Mouse (Mus musculus) frontal cortex, postnatal 10 days (tissue): Measurements from ENCODE around the gene Apba1.
A peak's percentile ranks its signal among the peaks of the same experiment; 100 is the strongest.

Experiments
- DNase-seq, 2 experiments: peaks; one replicate each; pipeline ENCODE4 v3.0.0; 2022; ENCODE audit warnings: low spot score in 2 of 2, mixed read lengths in 1 of 2

Apba1 gene

DNA sequence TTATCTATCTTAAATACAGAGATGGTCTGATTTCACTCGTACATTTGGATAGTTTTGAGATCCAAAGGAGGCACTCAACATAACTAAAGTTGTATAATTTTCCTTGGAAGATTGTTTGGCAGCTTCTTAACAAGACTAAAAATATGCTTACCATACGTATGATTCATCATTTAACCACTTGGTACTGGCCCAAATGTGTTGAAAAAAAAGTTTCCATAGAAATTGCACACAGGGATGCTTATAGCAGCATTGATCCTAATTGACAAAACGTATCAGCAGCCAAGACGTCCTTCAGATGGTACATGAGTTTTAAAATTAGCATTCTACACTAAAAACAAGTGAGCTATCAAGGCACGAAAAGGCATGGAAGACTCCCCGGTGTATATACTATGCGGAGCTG, 108.9 kb downstream of the Apba1 start:
- DNase-seq: no peak

DNA sequence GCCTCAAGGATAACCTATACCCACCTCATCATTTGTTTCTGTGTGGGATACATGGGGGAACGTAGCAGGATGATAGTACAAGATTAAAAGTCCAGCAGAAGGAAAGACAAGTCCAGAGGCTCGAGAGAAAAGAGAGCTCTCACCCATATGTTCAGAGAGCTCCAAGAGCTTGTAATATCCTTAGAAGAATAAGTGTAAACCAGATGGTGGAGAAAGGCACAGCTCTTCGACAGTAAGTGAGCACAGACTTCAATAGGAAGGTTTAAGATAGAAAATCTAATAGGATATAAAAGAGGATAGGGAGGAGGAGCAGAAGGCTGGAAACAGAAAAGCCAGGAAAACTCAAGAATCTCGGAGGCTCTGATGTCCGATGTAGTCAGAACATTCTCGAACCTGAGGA, 115.8 kb downstream of the Apba1 start:
- no peak for DNase-seq

DNA sequence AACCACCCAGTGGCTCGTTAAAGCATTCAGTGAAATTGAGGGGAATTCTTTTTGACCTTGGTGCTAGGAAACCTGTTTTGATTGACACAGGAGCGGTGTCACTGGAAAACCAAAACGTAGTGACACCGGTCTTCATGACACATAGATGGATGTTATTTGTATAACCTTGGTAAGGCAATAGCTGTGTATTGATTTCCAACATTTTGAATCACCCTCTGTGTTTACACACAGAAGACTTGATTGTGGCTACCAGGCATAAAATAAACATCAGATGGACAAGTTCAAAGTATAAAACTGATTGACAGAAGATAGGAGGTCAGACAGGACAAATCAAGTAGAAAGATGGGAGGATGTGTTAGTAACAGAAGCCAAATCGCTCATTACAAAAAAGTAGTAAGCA, 117.1 kb downstream of the Apba1 start:
- no peak for DNase-seq

DNA sequence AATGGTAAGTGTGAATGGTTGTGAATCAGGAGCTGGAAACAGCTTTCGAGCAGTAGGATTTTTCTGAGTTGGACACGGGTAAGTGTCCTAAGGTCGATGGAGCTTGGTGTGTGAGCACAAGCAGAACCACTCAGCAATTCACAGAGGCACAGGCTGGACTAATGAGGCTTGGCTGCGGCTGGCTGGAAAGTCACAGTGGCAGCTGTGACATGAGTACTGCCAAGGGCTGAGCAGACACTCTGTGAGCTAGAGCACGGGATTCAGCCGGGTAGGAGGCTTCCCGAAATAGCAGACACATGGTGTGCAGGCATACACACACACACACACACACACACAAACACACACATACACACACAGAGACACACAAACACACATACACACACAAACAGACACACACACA, 121.2 kb downstream of the Apba1 start:
- peak in 1 of 2 experiments; percentile 56 for DNase-seq

DNA sequence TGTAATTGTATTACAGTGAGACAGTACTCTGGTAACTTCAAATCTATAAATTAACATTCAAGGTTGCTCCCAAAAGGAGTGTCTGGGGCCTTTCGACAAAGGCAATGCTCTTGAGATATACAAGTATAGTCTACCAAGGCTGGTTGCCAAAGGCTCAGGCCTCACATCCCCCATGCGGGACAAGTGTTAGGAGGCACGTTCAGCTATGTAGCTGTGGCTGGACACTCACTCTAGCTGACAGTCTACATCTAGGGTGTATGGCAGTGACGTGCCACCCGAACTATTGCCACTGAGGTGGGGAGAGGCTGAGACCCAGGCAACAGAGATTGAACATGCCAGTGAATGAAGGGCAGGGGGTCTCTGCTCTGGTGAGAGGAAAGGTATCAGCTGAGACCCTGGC, 127.5 kb downstream of the Apba1 start:
- no peak for DNase-seq

DNA sequence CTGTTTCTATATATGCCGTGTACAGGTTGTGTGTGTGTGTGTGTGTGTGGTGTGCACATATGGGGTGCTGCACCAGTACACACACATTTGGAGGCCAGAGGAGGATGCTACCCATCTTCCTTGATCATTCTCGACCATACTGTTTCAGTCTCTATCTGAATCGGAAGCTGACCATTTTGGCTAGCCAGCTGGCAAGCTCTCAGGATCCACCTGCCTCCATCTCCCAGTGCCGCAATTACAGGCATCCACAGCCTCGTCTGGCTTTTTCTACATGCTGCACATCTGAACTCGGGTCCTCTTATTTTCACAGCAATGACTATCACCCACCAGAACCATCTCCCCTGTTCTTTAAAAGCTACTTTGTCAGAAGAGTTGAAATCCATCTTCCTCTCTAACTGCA, 132.7 kb downstream of the Apba1 start:
- no peak for DNase-seq

DNA sequence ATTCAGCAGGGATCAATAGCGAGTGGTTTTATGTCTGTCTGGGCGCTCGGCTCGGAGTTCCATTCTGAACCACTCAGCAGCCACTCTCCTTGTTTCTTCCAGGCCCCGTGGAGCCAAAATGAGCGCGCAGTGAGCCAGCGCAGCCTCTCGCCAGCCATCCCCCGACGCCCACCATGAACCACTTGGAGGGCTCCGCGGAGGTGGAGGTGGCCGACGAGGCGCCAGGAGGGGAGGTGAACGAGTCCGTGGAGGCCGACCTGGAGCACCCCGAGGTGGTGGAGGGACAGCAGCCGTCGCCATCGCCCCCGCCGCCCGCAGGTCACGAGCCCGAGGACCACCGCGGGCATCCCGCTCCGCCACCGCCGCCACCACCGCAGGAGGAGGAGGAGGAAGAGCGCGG, 133.9 kb downstream of the Apba1 start:
- peak in 1 of 2 experiments; percentile 22 for DNase-seq

DNA sequence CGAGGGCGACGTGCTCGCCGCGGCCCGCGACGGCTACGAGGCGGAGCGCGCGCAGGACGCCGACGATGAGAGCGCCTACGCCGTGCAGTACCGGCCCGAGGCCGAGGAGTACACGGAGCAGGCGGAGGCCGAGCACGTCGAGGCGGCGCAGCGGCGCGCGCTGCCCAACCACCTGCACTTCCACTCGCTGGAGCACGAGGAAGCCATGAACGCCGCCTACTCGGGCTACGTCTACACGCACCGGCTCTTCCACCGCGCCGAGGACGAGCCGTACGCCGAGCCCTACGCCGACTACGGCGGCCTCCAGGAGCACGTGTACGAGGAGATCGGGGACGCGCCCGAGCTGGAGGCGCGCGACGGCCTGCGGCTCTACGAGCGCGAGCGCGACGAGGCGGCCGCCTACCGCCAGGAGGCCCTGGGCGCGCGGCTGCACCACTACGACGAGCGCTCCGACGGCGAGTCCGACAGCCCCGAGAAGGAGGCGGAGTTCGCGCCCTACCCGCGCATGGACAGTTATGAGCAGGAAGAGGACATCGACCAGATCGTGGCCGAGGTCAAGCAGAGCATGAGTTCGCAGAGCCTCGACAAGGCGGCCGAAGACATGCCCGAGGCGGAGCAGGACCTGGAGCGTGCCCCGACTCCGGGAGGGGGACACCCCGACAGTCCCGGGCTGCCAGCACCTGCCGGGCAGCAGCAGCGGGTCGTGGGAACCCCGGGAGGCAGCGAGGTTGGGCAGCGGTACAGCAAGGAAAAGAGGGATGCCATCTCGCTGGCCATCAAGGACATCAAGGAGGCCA, 134.6 kb downstream of the Apba1 start:
- DNase-seq: peak; percentile 45 to 60

DNA sequence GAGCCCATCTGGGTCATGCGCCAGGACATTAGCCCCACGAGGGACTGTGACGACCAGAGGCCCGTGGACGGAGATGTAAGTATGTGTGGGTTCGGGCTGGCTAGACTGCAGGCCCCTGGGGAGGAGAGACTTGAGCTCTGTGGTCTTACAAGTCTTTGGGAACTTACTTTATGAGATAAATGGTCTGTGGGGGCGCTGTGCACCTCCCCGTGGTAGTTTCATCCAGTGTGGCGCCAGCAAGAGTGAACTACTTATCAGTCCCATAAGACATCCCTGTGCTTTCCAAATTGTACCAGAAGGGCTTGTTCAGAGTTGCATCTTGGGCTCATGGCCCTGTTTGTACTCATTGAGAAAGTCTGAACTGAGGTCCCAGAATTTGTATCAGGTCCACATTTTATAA, 135.3 kb downstream of the Apba1 start:
- DNase-seq: no peak

DNA sequence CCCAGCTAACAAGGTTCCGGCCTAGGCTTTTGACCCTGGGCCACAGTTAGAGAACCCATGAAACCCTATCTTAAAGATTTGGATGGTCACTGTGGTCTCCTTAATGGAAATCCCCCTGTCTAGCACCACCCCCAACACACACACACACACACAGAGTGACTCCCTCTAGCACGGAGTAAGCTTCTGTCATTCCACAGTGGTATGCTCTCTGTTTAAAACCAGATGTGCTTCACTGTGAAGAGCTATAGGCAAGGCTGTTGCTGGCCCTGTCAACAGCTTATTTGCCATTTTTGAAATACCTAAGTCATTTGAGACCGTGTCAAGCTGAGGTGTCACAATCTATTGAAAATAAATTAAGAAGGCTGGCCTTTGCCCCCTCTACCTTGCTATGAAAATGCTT, 136.1 kb downstream of the Apba1 start:
- DNase-seq: no peak

DNA sequence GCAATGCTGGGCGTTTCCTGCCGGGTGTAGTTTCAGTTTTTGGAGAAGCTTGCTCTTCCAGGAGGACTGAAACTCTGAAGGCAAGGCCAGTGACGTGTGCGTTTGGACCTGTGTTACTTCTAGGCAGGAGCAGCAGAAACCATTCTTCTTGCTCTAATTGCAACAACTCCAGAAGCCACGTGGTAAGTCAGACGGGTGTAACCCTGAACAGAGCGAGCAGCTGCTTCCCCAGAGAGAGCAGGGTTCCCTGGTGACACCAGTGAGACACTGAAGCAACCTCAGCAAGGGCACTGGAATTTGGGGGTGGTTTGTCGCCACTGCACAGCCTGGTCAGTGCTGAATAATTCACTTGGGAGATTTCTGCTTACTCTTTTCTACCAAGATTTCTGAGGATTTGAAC, 138.2 kb downstream of the Apba1 start:
- no peak for DNase-seq

DNA sequence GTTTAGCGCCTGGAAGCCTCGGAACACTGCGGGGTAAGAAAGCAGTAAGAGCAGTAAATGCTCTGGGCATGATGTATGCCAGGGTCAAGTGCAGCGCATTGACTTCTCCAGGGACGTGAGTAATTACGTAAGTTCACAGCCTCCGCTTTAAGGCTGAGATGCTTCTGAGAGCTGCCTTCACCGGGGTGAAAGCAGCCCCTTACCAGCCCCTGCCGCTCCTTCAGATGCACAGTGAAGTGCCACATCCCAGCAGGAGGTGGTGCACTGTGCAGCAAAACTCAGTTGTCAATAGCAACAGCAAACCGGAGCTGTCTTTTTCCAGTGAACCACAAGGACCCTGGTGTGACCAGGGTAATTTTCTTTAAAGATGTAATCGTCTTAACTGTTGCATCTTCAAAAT, 139.8 kb downstream of the Apba1 start:
- DNase-seq: no peak

DNA sequence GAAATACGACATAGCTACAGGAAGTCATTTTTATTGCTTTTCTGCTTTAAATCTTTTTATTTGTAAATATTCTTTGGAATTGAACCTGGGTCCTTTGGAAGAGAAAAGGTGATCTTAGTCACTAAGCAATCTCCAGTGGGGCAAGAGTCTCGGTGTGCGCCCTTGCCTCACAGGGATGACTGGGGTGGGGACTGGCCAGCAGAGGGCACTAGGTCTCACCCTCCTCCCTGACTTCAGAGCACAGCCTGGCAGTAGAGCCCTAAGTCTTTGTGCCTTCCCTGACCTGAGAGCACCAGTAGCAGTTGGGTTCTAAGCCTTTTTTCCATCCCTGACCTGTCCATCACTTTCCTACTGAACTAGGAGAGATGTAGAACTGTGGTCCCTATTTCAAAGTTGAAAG, 142.5 kb downstream of the Apba1 start:
- DNase-seq: no peak

DNA sequence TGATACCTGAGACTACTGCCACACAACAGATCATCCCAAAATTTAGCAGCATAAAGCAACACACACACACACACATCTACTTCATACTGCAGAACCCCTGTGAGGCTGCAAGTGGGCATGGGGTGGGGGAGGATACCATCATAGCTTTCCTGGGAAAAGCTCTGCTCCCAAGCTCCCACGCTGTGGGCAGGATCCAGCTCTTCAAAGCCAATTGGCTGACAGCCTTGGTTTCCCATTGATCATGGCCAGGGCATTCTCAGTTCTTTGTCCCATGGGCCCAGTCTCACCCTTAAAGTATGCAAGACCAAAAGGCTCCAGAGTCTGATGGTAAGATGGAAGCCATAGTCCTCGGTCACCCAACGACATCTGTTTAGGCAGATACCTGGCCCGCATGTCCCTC, 143.1 kb downstream of the Apba1 start:
- peak in 1 of 2 experiments; percentile 35 for DNase-seq

DNA sequence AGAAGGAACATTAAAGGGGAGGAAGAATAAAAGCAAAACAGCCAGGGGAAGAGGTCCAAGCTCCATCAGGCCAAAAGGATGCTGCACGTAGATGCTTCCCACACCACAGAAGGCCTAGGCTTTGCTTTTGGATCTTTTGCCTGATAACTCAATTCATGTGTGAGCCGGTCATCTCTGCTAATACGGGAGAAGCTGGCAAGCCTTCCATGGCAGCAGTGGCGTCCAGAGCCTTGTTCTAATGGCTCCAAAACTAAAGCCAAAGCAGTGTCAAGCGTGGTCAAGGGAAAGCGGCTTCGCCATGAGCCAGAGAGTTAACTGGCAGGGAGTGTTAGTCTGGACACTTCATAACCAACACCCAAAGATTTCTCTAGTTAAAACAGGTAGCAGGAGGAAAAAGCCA, 144.4 kb downstream of the Apba1 start:
- DNase-seq: no peak

DNA sequence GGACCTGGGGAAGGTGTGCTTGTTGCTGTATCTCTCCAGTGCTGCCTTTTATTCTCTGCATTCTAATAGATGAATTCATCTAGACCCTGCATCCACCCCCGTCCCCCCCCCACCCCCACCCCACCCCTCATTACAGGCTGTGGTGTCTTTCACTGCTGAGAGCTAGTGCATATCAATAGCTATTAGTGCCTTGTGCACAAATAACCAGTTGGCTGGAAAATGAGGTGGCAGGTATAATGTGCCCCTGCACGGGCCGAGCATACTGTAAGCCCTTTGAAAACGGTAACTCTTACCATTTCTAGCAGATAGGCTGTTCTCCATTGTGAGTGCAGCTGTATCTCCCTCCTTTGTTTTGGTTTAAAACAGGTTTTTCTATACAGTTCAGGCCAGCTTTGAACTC, 146.2 kb downstream of the Apba1 start:
- no peak for DNase-seq

DNA sequence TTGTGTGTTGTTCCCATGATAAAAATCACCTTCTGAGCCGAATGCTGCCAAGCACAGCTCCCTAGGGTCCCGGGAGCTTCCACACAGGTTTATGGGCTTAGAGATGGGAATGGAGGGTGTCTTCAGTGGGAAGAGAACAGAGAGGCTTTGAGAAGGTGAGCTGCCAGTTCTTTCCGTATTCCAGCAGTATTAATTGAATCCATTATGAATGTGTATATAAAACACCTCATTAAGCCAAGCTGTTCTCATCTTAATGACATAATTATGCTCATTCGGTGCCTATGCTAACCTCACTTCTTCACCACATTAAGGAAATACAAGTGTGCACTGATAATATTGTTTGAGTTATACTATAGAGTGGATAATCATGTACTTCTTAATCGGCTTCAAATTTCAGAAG, 147.1 kb downstream of the Apba1 start:
- no peak for DNase-seq

DNA sequence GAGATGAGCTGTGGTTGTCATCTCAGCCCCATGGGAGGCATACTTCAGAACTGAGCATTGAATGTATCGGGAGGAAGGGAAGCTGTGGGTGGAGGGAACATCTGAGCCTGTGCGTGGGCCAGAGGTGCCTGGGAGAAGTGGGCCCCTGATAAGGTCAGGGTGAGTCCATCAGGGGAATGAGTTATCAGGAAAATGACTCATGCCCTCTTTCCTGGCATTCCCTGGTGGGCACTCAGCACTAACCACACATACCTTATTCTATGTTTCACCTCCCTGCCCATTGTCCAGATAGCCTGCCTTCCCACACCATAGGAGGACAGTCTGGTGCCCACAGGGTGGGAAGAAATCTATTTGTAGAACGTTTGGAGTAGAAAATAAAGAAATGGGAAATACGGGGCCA, 151.7 kb downstream of the Apba1 start:
- no peak for DNase-seq

DNA sequence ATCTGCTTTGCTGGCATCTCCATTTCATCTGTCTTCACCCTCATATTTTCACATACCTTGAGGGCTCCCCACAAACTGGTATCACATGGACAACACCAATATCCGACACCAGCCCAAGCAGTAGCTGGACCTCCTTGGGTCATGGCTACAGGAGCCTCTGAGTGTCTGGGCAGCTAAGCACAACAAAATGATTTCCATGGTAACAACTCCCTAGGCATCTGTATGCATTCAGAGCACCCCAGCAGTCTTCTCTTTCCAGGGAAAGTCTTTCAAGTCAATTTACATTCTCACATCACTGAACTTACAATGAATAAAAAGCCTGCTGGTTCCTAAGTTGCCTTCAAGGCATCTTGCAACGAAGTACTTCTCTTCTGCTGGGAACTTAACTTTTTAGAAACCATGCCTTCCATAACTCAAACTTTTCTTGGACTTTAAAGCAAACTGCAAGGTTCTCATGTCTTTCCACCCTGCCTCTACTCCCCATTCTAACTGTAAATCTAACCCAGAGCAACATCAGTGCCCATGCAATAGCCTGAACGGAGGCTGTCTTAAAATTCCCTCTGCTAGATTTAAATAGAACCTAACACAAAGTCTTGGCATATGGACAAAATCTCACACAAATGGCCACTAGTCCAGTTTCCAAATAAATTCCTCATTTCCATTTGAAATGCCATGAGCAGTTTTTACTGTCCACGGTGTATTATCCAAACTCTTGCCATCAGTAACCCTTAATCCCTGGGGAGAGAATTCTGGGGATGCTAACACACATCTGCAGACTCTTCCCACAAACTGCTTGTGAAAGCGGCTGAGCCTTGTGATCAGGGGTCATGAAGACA, 160.9 kb downstream of the Apba1 start:
- DNase-seq: no peak

DNA sequence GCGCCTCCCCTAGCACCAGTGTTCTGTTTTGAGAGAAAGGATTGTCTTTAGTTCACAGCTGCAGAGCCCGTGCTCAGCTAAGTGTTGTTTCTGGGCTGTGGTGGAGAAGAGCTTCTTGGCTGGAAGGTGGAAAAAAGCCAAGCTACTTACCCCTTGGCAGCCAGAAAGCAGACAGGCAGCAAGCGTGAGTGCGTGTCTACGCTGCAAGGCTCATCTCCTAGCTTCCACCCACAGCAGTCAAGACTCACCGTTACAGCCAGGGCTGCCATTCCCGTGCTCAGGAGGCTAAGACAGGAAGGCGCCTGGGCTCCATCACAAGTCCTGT, 161.5 kb downstream of the Apba1 start:
- DNase-seq: no peak

DNA sequence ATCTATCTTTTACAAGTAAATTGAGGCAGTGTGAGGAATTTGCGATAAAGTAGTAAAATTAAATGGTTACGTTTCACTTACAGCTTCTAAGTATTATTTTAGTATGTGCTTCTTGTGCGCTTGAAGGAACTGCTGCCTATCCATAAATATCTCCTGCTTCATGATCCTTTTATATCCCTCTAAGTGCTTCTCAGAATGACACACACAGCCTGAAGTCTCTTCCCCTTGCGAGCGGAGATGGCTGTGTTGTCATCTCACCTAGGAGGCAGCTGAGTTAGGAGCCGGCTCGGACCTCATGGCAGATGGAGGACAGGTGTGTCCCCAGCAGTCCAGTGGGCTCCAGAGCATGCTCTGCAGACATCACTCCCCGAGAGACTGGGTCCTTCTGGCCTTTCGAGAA, 163.9 kb downstream of the Apba1 start:
- DNase-seq: no peak

DNA sequence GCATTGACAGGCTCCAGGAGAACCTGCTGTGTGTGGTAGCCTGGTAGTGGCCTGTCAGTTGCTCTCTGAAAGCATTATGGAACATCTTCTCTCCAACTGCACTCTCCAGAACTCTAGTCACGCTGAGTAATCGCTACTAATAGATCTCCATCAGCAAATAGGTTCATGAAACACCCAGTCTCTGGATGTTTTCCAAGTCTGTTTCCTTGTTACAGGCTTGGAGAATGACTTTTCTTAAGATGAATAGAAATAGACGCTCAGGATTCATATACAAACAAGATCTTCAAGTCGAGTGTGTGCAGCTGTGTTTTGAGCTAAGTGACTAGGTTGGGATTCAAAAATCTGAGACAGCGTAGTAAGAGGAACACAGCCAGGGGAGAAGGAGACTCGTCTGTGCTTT, 165.4 kb downstream of the Apba1 start:
- no peak for DNase-seq

DNA sequence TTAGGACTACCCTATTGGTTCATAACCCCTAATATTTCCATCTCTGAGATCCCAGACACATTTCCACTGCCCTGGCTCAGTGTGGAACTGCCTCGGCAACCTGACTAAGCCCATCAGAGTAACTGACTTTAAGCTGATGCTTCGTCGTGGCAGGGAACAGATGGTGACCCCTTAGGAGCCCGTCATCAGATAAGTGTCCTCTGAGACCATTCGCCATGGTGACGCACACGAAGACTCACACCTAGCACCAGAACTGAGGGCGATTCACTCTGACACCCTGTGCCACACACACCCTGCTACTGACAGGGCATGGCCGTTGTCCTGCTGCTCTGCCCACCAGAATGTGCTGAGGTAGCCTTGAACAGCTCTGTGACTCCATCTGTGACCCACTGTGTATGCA, 166.1 kb downstream of the Apba1 start:
- DNase-seq: no peak
